Mouse (Mus musculus) ovary, postnatal 14 days (tissue): ENCODE results near the gene En1.

Experiments used
- DNase-seq: peaks from one replicate; pipeline ENCODE4 v3.0.0; 2022; ENCODE audit warnings: low spot score

The En1 gene

GRCm38 (mm10) chr1:120628821-120629220, 26.6 kb downstream of the En1 start:
- DNase-seq, result no peak

- no peak for DNase-seq
Measured at GRCm38 (mm10) chr1:120643380-120643779, 41.2 kb downstream of the En1 start.

GRCm38 (mm10) chr1:120643848-120644711, 41.9 kb downstream of the En1 start:
- DNase-seq, result no peak

GRCm38 (mm10) chr1:120644755-120645154, 42.5 kb downstream of the En1 start:
- DNase-seq, result no peak

GRCm38 (mm10) chr1:120650068-120650467, 47.9 kb downstream of the En1 start:
- no peak for DNase-seq

- DNase-seq, result no peak
Measured at GRCm38 (mm10) chr1:120651997-120652396, 49.8 kb downstream of the En1 start.

GRCm38 (mm10) chr1:120654950-120655396, 52.8 kb downstream of the En1 start:
- no peak for DNase-seq
